18 mouse cellular contexts compared by ENCODE assay signal in the genomic region with DNA sequence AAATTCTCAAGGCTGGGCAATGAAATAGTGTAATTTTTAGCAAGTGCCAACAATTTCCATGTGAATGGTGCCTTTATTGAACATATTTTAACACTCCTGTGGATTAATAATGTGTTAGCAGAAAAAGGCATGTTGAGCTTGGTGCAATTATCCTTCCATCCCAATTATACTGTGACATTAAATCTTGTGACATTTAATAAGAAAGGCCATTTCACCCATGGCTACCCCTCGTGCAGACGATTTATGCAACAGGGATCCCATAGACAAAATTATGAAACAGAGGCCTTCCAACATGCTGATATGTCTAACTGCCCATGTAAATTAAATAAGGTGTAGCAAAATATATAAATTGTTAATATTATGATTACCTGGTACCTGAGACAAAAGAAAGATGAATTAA.
"Had no signal": no experiment of that assay in that cellular context is flagged by ENCODE, and none has a peak within 500 bp of the region (broad histone marks: within the 10 kb centered on the region; RNA-seq: fewer than 3 reads in every experiment).

No protein-coding gene starts in this region.

- H3K27ac ChIP-seq: limb, embryonic 10.5 days; limb, embryonic 13.5 days; liver, embryonic 12.5 days; liver, embryonic 15.5 days; lung, embryonic 15.5 days; midbrain, embryonic 10.5 days; midbrain, embryonic 13.5 days had no signal

- H3K27me3 ChIP-seq: limb, embryonic 13.5 days; liver, embryonic 12.5 days; liver, embryonic 15.5 days; lung, embryonic 15.5 days; megakaryocyte, embryonic 14.5 days; midbrain, embryonic 13.5 days had no signal

- H3K36me3 ChIP-seq: limb, embryonic 10.5 days; limb, embryonic 13.5 days; liver, embryonic 12.5 days; liver, embryonic 15.5 days; lung, embryonic 15.5 days; midbrain, embryonic 10.5 days; midbrain, embryonic 13.5 days had no signal

- DNase-seq: kidney, adult 18-20 months; kidney, adult 9 months; kidney, postnatal 14 days; kidney, postnatal 4 days; liver; lung, adult 18-20 months; lung, postnatal 10 days; lung, postnatal 36 days; thymus, adult 18-20 months; thymus, postnatal 36 days had no signal

- H3K4me1 ChIP-seq: limb, embryonic 10.5 days; limb, embryonic 13.5 days; liver, embryonic 12.5 days; liver, embryonic 15.5 days; lung, embryonic 15.5 days; megakaryocyte, embryonic 14.5 days; midbrain, embryonic 10.5 days; midbrain, embryonic 13.5 days had no signal

- H3K9ac ChIP-seq: limb, embryonic 13.5 days; liver, embryonic 12.5 days; liver, embryonic 15.5 days; lung, embryonic 15.5 days; midbrain, embryonic 13.5 days had no signal

- H3K4me2 ChIP-seq: limb, embryonic 13.5 days; liver, embryonic 12.5 days; liver, embryonic 15.5 days; lung, embryonic 15.5 days; midbrain, embryonic 13.5 days had no signal

- ATAC-seq: liver, embryonic 12.5 days had no signal

- H3K9me3 ChIP-seq: limb, embryonic 10.5 days; limb, embryonic 13.5 days; liver, embryonic 12.5 days; liver, embryonic 15.5 days; lung, embryonic 15.5 days; megakaryocyte, embryonic 14.5 days; midbrain, embryonic 10.5 days; midbrain, embryonic 13.5 days had no signal

- H3K4me3 ChIP-seq: limb, embryonic 10.5 days; limb, embryonic 13.5 days; liver, embryonic 12.5 days; liver, embryonic 15.5 days; lung, embryonic 15.5 days; megakaryocyte, embryonic 14.5 days; midbrain, embryonic 10.5 days; midbrain, embryonic 13.5 days had no signal
